Mouse (Mus musculus) liver, embryonic 14.5 days (tissue): ENCODE measurements around the gene Ggt1.

Experiments
- CTCF ChIP-seq: IDR thresholded peaks from 2 replicates; pipeline ENCODE4 v1.5.1; 2016; ENCODE audit warnings: antibody characterized with exemption, low read depth, control low read depth
- EP300 ChIP-seq: IDR thresholded peaks from 2 replicates; pipeline ENCODE4 v1.6.1; 2016; ENCODE audit warnings: antibody characterized with exemption, low read depth

GRCm38 (mm10) chr10:75591211-75591894, 29.9 kb downstream of the Ggt1 start:
- TF ChIP-seq CTCF (no peak), EP300 (no peak)
